11 mouse cellular contexts compared by ENCODE assay signal in the genomic region with DNA sequence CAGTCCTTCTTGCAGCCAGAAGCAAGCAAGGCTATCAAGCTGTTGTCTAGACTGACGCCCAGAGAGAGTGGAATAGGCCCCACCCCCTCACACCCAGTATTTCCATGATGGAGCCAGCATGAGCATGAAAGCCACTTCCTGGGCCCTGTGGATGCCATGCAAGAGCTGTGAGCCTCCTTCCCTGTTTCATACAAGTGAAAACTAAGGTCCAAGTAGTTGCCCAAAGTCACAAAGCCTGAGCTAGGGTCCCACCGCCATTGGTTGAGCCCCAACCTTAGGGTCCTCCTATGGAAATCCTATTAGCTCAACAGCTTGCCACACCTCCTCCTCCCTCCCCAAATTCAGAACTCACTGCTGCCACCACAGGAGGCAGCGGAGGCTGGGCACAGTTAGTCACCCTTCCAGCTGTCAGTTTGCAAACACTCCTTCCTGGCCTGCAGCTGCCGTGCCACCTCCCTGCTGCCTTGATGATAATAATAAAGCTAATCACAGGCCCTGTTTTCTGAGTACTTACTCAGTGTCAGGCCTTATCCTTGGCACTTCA. TPM values are rescaled to one million over a fixed set of nuclear protein-coding genes. Genes with fewer than 3 reads are reported as not detected.
DNase-seq lines count a peak whose midpoint lies in the region; ATAC-seq and TF ChIP-seq lines count a peak whose summit lies in the region.
"Had no signal": no experiment of that assay in that cellular context is flagged by ENCODE, and none has a peak within 500 bp of the region (broad histone marks: within the 10 kb centered on the region; RNA-seq: fewer than 3 reads in every experiment).

No protein-coding gene starts in this region.

- H3K9ac ChIP-seq in midbrain, postnatal 0 days (replicated peaks; ENCODE audit: low read length, poor library complexity, severe bottlenecking): no peak overlapping the region
- H3K9ac ChIP-seq in midbrain, embryonic 15.5 days: no peak overlapping the region
- no peak overlapping the region for H3K9ac ChIP-seq in forebrain, postnatal 0 days
- no peak overlapping the region for H3K9ac ChIP-seq in stomach, embryonic 15.5 days

- H3K27me3 ChIP-seq in midbrain, postnatal 0 days (ENCODE audit: insufficient read depth, low read length): no peaks in the 10 kb centered on the region
- H3K27me3 ChIP-seq in midbrain, embryonic 15.5 days (replicated peaks): no peaks in the 10 kb centered on the region
- no peaks in the 10 kb centered on the region for H3K27me3 ChIP-seq in forebrain, postnatal 0 days (ENCODE audit: insufficient read depth, low read length)
- H3K27me3 ChIP-seq in stomach, embryonic 15.5 days (replicated peaks): no peaks in the 10 kb centered on the region

- WGBS in midbrain, postnatal 0 days: 27% methylated on average over 4 of the region's 4 CpGs
- WGBS in midbrain, embryonic 15.5 days: 41% methylated on average over 4 of the region's 4 CpGs
- 26% methylated on average over 4 of the region's 4 CpGs for WGBS in forebrain, postnatal 0 days
- WGBS in stomach, embryonic 15.5 days: 34% methylated on average over 4 of the region's 4 CpGs

- peak; percentile 72 for ATAC-seq in frontal cortex, adult (ENCODE audit: low TSS enrichment)
- ATAC-seq in midbrain, postnatal 0 days (ENCODE audit: low FRiP score): no peak
- no peak for ATAC-seq in midbrain, embryonic 15.5 days (replicated peaks)
- peak; percentile 49 for ATAC-seq in forebrain, postnatal 0 days
- ATAC-seq in stomach, embryonic 15.5 days (ENCODE audit: insufficient read depth, low FRiP score, low read depth): no peak

- peaks cover under 1% of the 10 kb centered on the region; the same call in 1 of the 2 replicates for H3K4me1 ChIP-seq in midbrain, postnatal 0 days (ENCODE audit: insufficient read depth, low read length)
- H3K4me1 ChIP-seq in midbrain, embryonic 15.5 days: peaks cover 26% of the 10 kb centered on the region
- H3K4me1 ChIP-seq in forebrain, postnatal 0 days (ENCODE audit: insufficient read depth): peaks cover 4% of the 10 kb centered on the region; the same call in 1 of the 2 replicates
- H3K4me1 ChIP-seq in stomach, embryonic 15.5 days: peaks cover 30% of the 10 kb centered on the region

- no peak for DNase-seq in frontal cortex, postnatal 14 days (ENCODE audit: low spot score in 2 of 2)
- DNase-seq in midbrain, postnatal 0 days (ENCODE audit: low spot score): peak; percentile 36
- no peak for DNase-seq in forebrain, postnatal 0 days
- no peak for DNase-seq in gastrocnemius, postnatal 25 days
- no peak for DNase-seq in adipocyte (ENCODE audit: low spot score)

- no peak overlapping the region for H3K4me2 ChIP-seq in midbrain, postnatal 0 days (ENCODE audit: low read depth, low read length, poor library complexity, severe bottlenecking)
- H3K4me2 ChIP-seq in midbrain, embryonic 15.5 days: no peak overlapping the region
- H3K4me2 ChIP-seq in forebrain, postnatal 0 days (ENCODE audit: low read depth): no peak overlapping the region
- no peak overlapping the region for H3K4me2 ChIP-seq in stomach, embryonic 15.5 days

- peak; percentile 46 for TF ChIP-seq CTCF in midbrain, postnatal 0 days (IDR thresholded peaks at IDR 0.05)
- peak; percentile 40; the same call in 1 of the 2 replicates for TF ChIP-seq CTCF in forebrain, postnatal 0 days (IDR thresholded peaks at IDR 0.05; ENCODE audit: low read depth)

- H3K27ac ChIP-seq in midbrain, postnatal 0 days (ENCODE audit: low read depth, low read length): no peak overlapping the region
- H3K27ac ChIP-seq in midbrain, embryonic 15.5 days: no peak overlapping the region
- no peak overlapping the region for H3K27ac ChIP-seq in forebrain, postnatal 0 days (ENCODE audit: low read depth, low read length)
- peak overlapping the region; percentile 18; the same call in 1 of the 2 replicates for H3K27ac ChIP-seq in stomach, embryonic 15.5 days

- no peaks in the 10 kb centered on the region for H3K9me3 ChIP-seq in midbrain, postnatal 0 days (ENCODE audit: low read length)
- H3K9me3 ChIP-seq in midbrain, embryonic 15.5 days: no peaks in the 10 kb centered on the region
- H3K9me3 ChIP-seq in forebrain, postnatal 0 days (ENCODE audit: low read length): no peaks in the 10 kb centered on the region
- no peaks in the 10 kb centered on the region for H3K9me3 ChIP-seq in stomach, embryonic 15.5 days

- H3K4me3 ChIP-seq in midbrain, postnatal 0 days (ENCODE audit: low read depth, low read length): no peak overlapping the region
- no peak overlapping the region for H3K4me3 ChIP-seq in midbrain, embryonic 15.5 days
- no peak overlapping the region for H3K4me3 ChIP-seq in forebrain, postnatal 0 days (ENCODE audit: low read depth, low read length)
- H3K4me3 ChIP-seq in stomach, embryonic 15.5 days (replicated peaks): no peak overlapping the region

- H3K36me3 ChIP-seq in midbrain, postnatal 0 days (ENCODE audit: insufficient read depth, low read length): peaks cover 39% of the 10 kb centered on the region
- peaks cover 23% of the 10 kb centered on the region for H3K36me3 ChIP-seq in midbrain, embryonic 15.5 days (replicated peaks)
- H3K36me3 ChIP-seq in forebrain, postnatal 0 days (ENCODE audit: insufficient read depth): peaks cover 39% of the 10 kb centered on the region
- peaks cover 27% of the 10 kb centered on the region for H3K36me3 ChIP-seq in stomach, embryonic 15.5 days

RNA-seq across cellular contexts. Expression of a gene that starts 13.0 kb away (rescaled TPM):
- total RNA-seq in midbrain, postnatal 0 days (2014; rRNA removed): not detected in 2 replicates
- polyA plus RNA-seq in midbrain, postnatal 0 days (2015; fragmentation: Nextera tagmentation; extraction: Ambion mirVana): 0.10 TPM in 1 of 2 replicates, not detected in the other
- polyA plus RNA-seq in midbrain, embryonic 15.5 days (2015; fragmentation: Nextera tagmentation; extraction: Ambion mirVana): not detected in 2 replicates
- total RNA-seq in forebrain, postnatal 0 days (2014; rRNA removed): not detected in 2 replicates
- not detected in 2 replicates for polyA plus RNA-seq in forebrain, postnatal 0 days (2015; fragmentation: Nextera tagmentation; extraction: Ambion mirVana)
- polyA plus RNA-seq in stomach, embryonic 15.5 days (2015; fragmentation: Nextera tagmentation; extraction: Ambion mirVana): not detected in 2 replicates
- not detected for total RNA-seq in gastrocnemius, postnatal 25 days (2021)
- total RNA-seq: hematopoietic stem cell, adult 5-6 weeks had no signal
- polyA plus RNA-seq: liver, embryonic 16.5 days had no signal

RNA-seq across cellular contexts. Expression of a gene that starts 19.9 kb away (rescaled TPM):
- 133 and 152 TPM in 2 replicates for total RNA-seq in midbrain, postnatal 0 days (2014; rRNA removed)
- 42.4 and 45.5 TPM in 2 replicates for polyA plus RNA-seq in midbrain, postnatal 0 days (2015; fragmentation: Nextera tagmentation; extraction: Ambion mirVana)
- polyA plus RNA-seq in midbrain, embryonic 15.5 days (2015; fragmentation: Nextera tagmentation; extraction: Ambion mirVana): 36.8 and 39.9 TPM in 2 replicates
- total RNA-seq in forebrain, postnatal 0 days (2014; rRNA removed): 105 and 135 TPM in 2 replicates
- polyA plus RNA-seq in forebrain, postnatal 0 days (2015; fragmentation: Nextera tagmentation; extraction: Ambion mirVana): 37.0 and 46.3 TPM in 2 replicates
- polyA plus RNA-seq in stomach, embryonic 15.5 days (2015; fragmentation: Nextera tagmentation; extraction: Ambion mirVana): 29.6 and 29.8 TPM in 2 replicates
- 10 to 100 TPM in 1 of 2 experiments, 1 to 10 TPM in 1; 8.4 to 13.0 TPM for total RNA-seq in gastrocnemius, postnatal 25 days (2021)

RNA-seq across cellular contexts. Expression of a gene that starts 27.5 kb away (rescaled TPM):
- 0.09 TPM in 1 of 2 replicates, not detected in the other for total RNA-seq in midbrain, postnatal 0 days (2014; rRNA removed)
- 1.9 and 2.2 TPM in 2 replicates for polyA plus RNA-seq in midbrain, postnatal 0 days (2015; fragmentation: Nextera tagmentation; extraction: Ambion mirVana)
- polyA plus RNA-seq in midbrain, embryonic 15.5 days (2015; fragmentation: Nextera tagmentation; extraction: Ambion mirVana): 0.63 and 1.5 TPM in 2 replicates
- 0.67 and 1.8 TPM in 2 replicates for total RNA-seq in forebrain, postnatal 0 days (2014; rRNA removed)
- polyA plus RNA-seq in forebrain, postnatal 0 days (2015; fragmentation: Nextera tagmentation; extraction: Ambion mirVana): 1.2 and 2.6 TPM in 2 replicates
- not detected in 2 replicates for polyA plus RNA-seq in stomach, embryonic 15.5 days (2015; fragmentation: Nextera tagmentation; extraction: Ambion mirVana)
- total RNA-seq in gastrocnemius, postnatal 25 days (2021): not detected
- total RNA-seq: ES-E14 had no signal
- polyA plus RNA-seq: liver, embryonic 16.5 days had no signal

RNA-seq across cellular contexts. Expression of a gene that starts 44.3 kb away (rescaled TPM):
- 18.9 and 23.3 TPM in 2 replicates for total RNA-seq in midbrain, postnatal 0 days (2014; rRNA removed)
- polyA plus RNA-seq in midbrain, postnatal 0 days (2015; fragmentation: Nextera tagmentation; extraction: Ambion mirVana): 17.4 and 19.9 TPM in 2 replicates
- polyA plus RNA-seq in midbrain, embryonic 15.5 days (2015; fragmentation: Nextera tagmentation; extraction: Ambion mirVana): 35.4 and 39.0 TPM in 2 replicates
- 24.6 and 31.4 TPM in 2 replicates for total RNA-seq in forebrain, postnatal 0 days (2014; rRNA removed)
- polyA plus RNA-seq in forebrain, postnatal 0 days (2015; fragmentation: Nextera tagmentation; extraction: Ambion mirVana): 6.0 and 15.6 TPM in 2 replicates
- polyA plus RNA-seq in stomach, embryonic 15.5 days (2015; fragmentation: Nextera tagmentation; extraction: Ambion mirVana): 17.4 and 19.2 TPM in 2 replicates
- total RNA-seq in gastrocnemius, postnatal 25 days (2021): 1 to 10 TPM; 3.8 to 4.0 TPM

RNA-seq across cellular contexts. Expression of a gene that starts 50.0 kb away (rescaled TPM):
- total RNA-seq in midbrain, postnatal 0 days (2014; rRNA removed): not detected in 2 replicates
- polyA plus RNA-seq in midbrain, postnatal 0 days (2015; fragmentation: Nextera tagmentation; extraction: Ambion mirVana): not detected in 2 replicates
- not detected in 2 replicates for polyA plus RNA-seq in midbrain, embryonic 15.5 days (2015; fragmentation: Nextera tagmentation; extraction: Ambion mirVana)
- not detected in 2 replicates for total RNA-seq in forebrain, postnatal 0 days (2014; rRNA removed)
- polyA plus RNA-seq in forebrain, postnatal 0 days (2015; fragmentation: Nextera tagmentation; extraction: Ambion mirVana): not detected in 2 replicates
- not detected in 2 replicates for polyA plus RNA-seq in stomach, embryonic 15.5 days (2015; fragmentation: Nextera tagmentation; extraction: Ambion mirVana)
- total RNA-seq in gastrocnemius, postnatal 25 days (2021): not detected
- total RNA-seq: hematopoietic stem cell, adult 5-6 weeks had no signal

Comparison
In these comparisons a context has a peak if more than half of its experiments do, and no peak if none do; other contexts are left out.
1. ATAC-seq: peak in frontal cortex, adult (single experiment) and forebrain, postnatal 0 days (single experiment); none in midbrain, postnatal 0 days (single experiment), midbrain, embryonic 15.5 days (single experiment) and stomach, embryonic 15.5 days (single experiment).